Mouse (Mus musculus): Measurements from ENCODE around the gene Neu3. TPM values are rescaled to one million over a fixed set of nuclear protein-coding genes. Genes with fewer than 3 reads are reported as not detected.

Gene Neu3
- 15.1 and 15.3 TPM in 2 replicates for polyA plus RNA-seq (2015; fragmentation: Nextera tagmentation; extraction: Ambion mirVana)

DNA sequence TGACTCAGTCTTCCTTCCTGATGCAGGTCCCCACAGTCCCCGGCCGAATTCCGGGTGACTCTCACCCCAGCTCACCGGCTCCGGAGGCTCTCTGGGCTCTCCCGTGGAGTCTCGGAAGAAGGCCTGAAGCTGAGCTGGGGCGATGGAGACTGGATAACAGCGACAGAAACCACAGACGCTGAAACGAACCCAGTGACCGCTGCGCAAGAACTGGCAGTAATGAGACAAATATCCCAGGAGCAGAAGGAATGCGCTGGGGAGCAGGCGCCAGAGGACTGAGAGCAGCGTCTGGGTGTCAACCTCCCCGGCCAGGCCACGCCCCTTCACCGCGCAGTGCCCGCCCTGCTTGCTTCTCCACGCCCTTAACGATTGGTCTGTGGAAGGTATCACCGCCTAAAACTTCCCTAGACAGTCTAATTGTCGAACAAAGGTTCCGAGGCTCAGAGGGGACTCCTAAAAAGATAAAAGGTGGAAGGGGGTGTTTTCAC is at the start of gene Neu3:
Gene Neu3 (minus strand): TSS at position 335 of the 488 bp plus-strand sequence.
- DNase-seq (ENCODE audit: low spot score): peak; percentile 92

DNA sequence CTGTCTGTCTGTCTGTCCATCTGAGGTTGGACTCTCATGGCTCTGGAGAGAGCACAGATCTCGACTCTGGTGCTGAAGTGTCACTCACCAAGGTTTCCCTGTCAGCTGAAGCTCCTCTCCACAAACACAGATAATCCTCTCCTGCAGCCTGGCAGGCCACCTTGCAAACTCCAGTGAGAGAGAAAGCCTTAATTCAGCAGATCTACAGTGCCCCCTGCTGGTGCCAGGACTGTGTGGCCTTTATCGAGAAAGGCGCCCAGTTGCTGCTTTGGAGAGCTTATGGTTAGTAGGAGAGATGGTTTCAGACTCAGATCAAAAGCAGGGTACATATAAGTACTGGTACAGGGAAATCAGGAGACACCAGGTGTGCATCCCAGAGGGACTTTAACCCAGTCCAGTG is 48.1 kb upstream of the Neu3 start:
- DNase-seq (ENCODE audit: low spot score): peak; percentile 91

DNA sequence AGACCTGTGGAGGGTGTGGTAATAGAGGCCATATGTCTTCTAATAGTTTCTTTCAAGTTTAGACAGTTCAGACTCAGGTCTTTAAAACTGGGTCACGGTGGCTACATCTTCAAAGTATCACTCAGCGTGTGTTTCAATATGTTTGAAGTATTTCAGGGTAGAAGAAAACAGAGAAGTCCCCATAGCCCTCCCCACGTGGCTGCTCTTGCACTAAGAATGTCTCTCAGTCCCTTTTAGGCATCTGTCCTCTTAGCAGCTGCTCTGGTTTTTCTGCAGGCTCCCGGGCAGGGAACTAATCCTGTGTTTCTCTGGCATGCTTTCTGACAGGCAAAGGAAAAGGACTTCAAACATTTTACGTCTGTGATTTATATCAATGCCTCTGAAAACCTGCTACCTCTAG is 47.7 kb upstream of the Neu3 start:
- peak; percentile 66 for DNase-seq (ENCODE audit: low spot score)

DNA sequence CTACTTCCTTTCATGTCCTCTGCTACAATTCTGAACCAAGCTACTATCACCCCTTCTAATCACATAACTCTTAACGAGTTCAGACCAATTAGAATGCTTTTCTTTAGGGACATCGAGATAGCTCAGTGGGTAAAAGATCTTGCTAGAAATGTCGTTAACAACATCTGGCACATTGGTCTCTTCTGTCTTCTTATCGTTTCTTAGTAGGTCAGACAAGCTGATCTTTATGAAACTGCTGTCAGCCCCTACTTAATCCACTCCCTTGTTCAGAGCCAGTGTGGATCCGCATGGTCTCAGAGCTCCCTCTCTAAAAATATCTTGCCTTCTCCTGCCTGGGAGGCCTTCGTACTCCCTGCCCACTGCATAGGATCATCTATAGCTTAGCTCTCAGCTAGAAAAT is 45.7 kb upstream of the Neu3 start:
- no peak for DNase-seq (ENCODE audit: low spot score)

DNA sequence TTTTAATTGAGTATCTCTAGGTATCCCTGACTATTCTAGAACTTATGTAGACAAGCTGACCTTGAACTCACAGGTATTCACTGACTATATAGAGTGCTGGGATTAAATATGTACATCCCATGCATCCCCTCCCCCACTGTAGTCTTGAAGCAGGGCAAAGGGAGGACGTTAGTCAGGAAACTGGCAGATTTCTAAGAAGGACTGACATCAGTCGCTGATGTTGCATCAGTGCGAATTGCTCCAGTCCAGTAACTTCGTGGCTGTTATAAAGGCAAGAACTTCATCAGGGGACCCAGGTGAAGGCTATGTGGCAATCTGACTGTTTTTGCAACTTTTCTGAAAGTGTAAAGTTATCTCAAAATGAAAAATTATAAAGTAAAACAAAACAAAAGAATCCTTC is 41.1 kb upstream of the Neu3 start:
- DNase-seq (ENCODE audit: low spot score): no peak

DNA sequence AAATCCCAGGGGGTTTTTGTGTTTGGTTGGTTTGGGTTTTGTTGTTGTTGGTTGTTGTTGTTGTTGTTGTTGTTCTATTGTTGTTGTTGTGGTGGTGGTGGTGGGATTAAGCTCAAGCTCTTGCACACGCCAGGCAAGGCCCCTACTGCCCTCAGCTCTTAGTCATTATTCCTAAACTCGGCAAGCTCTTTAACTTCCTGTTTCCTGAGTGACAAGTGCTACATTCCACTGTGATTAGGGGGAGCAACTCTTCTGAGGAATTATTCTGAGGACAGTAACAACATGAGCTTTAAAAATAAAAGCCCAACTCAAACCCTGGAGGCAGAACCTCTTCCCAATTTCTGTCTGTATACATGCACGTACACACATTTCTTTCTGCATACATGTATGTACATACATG is 37.0 kb upstream of the Neu3 start:
- no peak for DNase-seq (ENCODE audit: low spot score)

DNA sequence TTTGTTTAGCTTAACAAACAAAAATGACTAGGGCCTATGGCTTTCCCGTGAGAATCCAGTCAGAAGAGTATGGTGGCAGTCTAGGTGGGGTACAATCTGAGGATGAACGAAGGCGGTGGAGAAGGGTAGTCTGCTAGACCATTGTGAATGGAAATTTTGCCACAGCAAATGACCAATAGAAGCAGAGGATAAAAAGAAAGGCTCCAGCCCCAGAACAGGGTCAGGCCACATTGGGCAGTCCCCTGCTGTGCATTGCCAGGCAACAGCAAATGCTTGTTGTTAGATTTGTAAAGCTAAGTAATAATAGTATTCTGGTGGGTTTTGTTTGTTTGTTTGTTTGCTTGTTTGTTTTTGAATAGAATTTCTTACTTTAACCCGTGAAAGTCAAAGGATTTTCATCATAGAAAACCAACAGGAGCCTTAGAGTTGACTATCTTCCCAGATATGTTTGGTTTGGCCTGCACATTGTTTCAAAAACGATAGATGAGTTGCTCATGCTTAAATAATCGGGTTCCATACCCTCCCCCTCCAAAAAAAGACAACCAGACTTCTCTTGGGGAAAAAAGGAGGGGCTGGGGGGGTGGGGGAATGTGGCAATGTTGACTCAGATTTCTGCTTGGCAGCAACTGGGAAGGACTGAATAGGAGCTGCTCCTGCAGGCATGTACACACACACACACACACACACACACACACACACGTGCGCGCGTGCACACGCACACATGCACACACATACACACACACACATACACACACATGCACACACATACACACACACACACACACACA is 36.2 kb upstream of the Neu3 start:
- no peak for DNase-seq (ENCODE audit: low spot score)

DNA sequence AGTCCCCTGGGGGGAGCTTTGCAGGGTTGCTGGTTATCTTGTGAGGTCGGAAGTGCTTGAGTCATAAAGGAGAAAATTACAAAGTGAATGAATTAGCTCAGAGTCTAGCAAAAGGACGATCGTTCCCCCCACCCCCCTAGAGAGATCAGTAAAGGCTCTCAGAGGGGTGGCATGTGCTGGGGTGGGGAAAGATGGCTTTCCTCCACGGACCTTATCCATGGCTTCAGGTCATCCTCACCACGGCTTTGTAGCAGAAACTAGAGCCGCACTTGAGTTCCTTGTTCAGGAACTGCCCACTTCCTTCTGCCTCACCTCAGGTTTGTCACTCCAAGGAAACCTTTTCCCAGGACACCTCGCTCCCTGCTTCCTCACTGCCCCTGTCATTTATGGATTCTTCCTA is 35.1 kb upstream of the Neu3 start, which contains the start of gene Spcs2:
Gene Spcs2 (minus strand): TSS at position 101 of the 400 bp plus-strand sequence.
- DNase-seq (ENCODE audit: low spot score): no peak

DNA sequence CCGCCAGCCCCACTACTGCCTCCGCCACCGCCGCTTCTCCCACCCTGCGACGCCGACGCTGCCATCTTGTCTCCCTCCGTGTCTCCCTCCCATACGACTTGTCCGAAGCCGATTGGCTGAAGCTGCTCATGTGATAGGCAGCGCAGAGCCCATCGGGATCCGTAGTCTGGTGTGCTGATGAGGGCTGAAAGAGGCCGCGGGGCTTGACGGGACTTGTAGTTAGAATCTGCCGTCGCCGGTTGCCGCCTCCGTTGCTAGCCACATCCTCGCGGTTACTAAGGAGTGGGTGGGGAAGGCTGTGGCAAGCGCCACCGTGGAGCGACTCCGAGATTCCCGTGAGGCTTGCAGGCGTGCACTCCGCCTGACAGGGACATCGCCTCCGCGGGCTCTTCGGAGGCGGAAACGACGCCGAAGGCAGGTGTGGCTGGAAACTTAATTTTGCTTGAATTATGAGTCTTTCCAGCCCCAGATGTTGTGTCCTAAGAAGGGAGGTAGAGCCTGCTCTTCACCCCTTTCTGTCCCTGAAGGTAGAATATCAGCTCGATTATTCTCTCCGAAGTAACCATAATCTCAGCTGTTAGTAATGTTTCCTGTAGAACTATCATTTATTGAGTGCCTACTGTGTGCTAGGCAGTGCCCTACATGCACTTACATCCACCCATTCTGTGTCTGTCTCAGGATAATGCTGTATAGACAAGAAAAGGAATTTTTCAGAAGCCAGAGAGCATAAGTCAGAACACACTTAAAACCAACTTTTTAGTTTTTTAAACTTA is 30.8 kb upstream of the Neu3 start, which contains the start of gene Xrra1:
Gene Xrra1 (plus strand): TSS at position 304 of the 773 bp plus-strand sequence.
- DNase-seq (ENCODE audit: low spot score): peak; percentile 97

DNA sequence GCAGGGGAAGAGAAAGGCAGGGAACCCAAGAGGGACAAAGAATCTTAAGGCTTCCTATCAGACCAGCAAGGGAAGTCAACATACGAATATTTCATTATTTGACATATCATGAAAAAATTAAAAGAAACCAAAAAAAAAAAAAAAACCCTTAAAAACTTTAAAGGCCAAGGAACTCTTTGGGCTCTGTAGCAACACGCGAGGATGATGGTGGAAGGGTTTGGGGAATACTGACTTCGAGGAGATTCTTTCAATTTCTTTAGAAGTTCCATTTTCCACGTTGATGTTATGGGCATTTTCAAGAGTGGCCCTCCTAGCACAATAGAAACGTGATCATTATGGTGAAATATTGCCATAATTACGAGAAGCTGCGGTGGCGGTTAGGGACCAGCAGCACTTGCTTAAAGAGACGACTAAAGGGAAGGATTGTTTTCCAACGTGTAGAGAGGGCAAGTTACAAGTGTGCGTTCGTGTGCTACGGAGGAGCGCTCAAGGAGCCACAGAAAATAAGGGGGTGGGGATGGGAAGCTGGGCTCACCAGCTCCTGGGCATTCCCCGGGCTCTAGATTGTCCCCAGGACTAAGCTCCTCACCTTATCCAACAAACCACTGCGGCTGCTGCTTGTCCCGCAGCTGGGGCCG is 30.1 kb upstream of the Neu3 start:
- DNase-seq (ENCODE audit: low spot score): no peak

DNA sequence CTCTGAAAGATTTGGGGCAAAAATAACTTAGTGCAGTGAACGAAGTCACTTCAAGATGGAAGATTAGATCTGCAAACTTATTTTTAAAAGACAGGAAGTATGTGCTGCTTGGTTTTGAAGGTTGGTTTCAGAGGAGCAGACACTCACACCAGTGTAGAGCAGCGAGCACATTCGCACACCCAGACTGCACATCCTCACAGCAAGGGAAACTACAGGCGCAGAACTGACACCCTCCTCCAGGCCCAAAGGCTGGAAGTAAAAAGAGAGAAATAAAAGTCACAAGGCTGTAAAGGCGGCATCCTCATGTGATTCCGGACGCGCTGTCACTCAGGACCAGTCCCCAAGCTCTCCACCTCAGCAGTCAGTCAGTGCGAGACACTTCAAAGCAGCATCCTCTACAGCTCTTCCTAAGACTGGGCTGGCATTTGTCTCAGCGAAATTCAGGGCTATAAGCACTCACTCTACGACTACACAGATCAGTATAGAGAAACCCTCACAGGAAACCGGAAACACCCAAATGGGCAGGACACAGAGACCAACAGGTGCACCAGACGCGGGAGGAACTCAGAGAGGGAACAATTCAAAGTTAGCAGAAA is 28.1 kb upstream of the Neu3 start:
- DNase-seq (ENCODE audit: low spot score): peak; percentile 73

DNA sequence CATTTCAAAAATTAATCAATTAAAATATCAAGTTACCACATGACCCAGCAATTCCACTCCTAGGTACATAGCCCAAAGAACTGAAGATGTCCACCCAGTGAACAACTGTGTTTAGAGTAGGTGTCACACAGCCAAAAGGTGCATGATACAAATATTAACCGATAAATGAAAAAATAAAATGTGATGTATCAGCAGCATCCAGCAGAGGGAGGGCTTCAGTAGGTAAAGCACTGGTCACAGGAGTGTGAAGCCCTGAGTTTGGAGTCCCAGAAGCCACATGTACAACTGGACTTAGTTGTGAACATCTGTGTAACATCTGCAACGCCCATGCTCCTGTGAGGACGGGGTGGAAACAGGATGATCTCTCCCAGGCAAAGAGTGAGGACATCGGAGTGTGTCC is 26.1 kb upstream of the Neu3 start:
- DNase-seq (ENCODE audit: low spot score): no peak

DNA sequence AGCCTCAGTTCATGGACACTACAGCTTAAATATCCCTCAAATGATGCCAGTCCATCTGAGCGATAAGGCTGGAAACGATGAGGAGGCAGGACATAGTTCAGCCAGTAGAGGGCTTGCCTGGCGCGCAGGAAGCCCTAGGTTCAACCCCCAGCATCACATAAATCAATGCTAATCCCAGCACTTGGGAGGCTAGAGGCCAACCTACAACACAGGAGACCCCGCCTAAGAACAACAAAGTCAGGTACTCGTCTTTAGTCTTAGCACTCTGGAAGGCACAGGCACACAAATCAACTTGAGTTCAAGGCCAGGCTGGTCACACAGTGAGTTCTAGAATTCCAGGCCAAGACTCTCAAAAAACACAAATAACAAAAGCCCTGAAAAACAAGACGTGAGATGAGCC is 25.1 kb upstream of the Neu3 start:
- DNase-seq (ENCODE audit: low spot score): no peak

DNA sequence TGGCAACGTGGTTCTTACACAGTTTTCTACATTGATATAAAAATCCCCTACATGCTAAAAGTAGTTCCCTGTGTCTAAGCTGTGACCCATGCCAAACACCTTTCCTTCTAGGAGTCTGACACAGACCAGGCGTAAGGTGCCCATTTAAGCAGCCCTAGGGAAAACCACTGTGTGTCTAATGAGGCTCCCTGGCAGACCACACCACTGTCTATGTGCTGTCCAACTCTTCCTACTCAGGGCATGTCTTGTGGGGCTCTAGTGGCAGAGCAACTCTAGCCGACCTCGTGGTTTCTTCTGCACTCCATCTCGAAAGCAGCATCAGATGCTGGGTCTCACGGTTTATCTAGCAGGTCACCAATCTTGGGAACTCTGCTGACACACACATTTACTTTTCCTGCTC is 23.4 kb upstream of the Neu3 start:
- no peak for DNase-seq (ENCODE audit: low spot score)

DNA sequence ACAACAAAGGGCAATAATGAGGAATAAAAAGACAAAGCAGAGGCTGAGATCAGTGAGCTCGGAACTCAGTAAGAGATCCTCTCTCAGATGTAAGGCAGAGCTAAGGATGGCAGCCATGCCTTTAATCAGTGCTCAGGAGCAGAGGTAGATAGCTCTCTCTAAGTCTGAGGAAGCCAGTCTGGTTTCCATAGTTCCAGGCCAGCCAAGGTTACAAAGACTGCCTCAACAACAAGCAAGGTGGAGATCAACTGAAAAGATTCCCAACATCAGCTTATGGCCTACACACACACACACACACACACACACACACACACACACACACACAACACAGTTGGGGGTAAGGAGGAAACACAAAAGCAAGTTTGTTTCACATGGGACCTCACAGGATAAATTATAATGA is 22.9 kb upstream of the Neu3 start:
- DNase-seq (ENCODE audit: low spot score): no peak

DNA sequence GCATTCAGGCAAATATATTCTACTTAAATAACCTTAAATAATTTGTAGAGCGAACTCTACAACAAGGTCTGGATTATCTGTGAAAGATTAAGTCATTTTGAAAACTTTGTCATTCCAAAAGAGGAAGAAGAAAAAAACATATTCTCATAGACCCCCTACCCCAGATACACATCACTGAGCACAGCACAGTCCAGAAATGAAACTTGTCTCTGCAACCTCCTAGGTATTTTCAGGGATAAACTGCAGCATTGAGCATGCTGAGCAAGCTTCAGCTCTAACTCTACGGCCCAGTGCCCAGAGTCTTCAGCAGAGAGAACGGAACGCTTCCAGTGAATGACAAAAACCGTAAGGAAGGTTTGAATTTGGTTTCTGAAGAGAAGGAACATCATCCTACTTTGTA is 22.3 kb upstream of the Neu3 start:
- DNase-seq (ENCODE audit: low spot score): no peak

DNA sequence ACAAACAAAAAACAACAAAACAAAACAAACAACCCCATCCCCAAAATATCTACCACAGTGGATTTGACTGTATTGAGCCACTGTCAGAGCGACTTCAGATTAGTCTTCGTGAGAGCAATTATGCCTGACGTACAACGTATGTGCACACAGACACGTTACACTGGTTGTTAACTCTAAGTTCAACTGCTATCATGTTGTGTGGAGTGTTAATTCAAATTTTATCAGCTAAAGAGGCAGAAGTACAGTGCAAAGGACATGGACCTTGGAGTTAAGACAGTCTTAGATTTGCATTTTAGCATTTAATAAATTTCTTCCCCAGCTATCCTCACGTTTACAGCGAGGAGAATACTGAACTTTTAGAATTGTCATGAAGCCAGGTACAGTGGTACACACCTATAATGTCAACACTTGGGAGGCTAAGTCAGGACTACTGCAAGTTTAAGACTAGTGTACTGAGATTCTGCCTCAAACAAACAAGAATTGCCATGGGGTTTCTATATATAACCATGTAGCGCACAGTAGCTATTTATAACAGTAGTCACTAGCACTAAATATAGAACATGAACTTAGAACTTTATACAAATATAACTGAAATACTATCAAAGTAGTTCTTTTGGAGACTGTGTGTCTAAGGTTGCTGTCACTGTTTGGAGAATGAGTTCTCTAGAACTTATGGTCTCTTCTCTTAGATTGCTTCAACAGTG is 17.5 kb upstream of the Neu3 start:
- no peak for DNase-seq (ENCODE audit: low spot score)

DNA sequence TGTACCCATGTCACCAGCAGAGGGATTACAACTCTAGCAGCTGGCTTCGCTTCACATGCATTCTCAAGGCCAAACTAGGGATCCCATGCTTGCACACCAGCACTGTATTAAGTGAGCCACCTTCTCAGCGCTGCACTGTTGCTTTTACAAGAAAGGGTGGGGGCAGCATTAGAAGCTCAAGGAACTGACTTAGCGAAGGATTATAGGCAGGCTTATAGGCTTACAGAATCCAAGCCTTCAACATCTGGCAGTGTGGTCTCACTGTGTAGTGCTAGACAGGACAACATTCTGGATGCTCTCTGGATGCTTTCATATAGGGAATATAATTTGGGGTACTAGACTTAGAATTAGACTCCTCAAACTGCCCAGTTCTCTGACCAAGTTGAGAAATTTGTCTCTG is 10.0 kb upstream of the Neu3 start:
- no peak for DNase-seq (ENCODE audit: low spot score)

DNA sequence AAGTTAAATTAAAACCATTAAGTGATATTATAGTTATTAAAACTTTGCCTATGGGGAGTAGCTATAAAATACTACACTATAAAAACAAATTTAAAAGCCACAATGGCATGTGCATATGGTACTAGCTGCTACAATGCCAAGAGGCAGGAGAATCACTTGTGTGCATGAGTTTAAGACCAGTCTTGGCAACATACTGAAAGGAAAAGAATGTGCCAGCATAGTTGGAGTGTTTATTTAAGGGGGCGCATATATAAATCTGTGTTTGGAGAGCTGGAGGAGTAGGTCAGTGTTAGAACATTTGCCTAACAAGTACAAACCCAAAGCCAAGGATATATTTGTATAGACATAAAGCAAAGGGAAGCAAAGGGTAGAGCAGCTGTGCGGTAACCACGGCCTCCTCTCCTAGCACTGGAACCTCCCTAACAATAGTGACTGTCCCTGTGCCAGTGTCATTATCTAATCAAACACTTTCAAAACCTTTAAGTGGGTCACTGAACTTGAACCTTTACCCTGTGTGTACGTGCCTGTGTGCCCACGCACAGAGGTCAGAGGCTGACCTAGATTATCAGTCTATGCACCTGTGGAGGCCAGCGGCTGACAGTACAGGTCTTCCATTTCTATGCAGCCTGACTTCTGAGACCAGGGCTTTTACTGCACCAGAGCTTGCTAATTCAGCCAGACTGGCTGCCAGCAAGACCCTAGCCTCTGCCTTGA is 9.3 kb upstream of the Neu3 start:
- no peak for DNase-seq (ENCODE audit: low spot score)

DNA sequence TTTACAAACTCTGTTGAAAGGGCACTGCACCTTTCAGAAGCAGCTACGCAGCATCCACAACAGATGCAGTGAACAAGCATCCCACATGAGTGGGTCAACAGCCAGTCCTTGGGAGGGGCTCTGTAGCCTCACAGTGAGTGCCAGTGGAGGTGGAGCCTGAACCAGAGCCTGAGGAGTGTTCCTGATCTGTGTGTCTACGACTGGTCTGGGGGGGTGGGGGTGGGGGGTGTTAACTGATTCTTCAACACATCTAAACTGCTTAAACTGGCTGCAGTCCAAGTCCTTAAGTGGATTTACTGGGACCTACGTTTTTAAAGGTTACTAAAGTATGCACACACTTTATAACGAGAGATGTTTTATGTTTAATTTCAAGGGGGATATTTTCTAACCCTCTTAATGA is 8.6 kb upstream of the Neu3 start:
- no peak for DNase-seq (ENCODE audit: low spot score)
